Mouse (Mus musculus) gastrocnemius, postnatal 10 days (tissue): ENCODE results near the gene Cd164l2. TPM values are rescaled to one million over a fixed set of nuclear protein-coding genes. Genes with fewer than 3 reads are reported as not detected.

ENCODE experiments used
- DNase-seq: peaks from one replicate; pipeline ENCODE4 v3.0.0; 2021; ENCODE audit warnings: mixed read lengths
- microRNA-seq, 2 experiments: library from miRNA; unstranded; fragments of <30 nt; microRNA quantifications; one replicate each; pipeline ENCODE4 v1.2.0; 2021
- total RNA-seq, 2 experiments: library from RNA; stranded (reverse); gene quantifications; 2 replicates each; pipeline ENCODE4 v1.2.3; 2021

Cd164l2 gene
- total RNA-seq, 2 experiments from 2014 or later: not detected

- no peak for DNase-seq
These were observed 45.3 kb downstream of the Cd164l2 start for GRCm38 (mm10) chr4:133257230-133257629.

DNA sequence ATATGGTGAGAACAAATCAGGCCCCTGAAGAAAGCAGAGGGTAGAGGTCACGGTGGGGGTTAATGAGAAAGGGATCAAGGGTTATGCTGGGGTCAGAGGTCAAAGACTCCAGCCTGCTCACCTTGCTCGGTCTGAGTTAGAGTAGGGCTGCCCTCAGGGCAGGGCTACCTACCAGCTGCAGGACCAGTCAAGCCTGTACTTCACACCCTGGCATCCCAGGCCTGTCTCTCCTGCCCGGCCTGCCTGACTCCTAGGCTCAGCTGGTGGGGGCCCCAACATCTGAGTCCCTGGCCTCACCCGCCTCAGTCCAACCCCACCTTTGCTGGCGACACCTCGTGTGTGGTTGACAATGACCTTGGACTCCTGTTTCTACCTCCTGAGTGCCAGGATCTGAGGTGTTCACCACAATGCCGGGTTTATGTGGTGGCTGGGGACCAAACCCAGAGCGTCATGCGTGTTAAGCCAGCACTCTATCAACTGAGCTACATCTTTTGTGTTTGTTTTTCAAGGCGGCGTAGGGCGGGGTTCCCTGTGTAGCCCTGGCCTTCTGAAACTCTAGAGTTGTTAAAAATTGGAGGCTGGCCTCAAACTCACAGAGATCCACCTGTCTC lies 46.0 kb downstream of the Cd164l2 start:
- no peak for DNase-seq

DNA sequence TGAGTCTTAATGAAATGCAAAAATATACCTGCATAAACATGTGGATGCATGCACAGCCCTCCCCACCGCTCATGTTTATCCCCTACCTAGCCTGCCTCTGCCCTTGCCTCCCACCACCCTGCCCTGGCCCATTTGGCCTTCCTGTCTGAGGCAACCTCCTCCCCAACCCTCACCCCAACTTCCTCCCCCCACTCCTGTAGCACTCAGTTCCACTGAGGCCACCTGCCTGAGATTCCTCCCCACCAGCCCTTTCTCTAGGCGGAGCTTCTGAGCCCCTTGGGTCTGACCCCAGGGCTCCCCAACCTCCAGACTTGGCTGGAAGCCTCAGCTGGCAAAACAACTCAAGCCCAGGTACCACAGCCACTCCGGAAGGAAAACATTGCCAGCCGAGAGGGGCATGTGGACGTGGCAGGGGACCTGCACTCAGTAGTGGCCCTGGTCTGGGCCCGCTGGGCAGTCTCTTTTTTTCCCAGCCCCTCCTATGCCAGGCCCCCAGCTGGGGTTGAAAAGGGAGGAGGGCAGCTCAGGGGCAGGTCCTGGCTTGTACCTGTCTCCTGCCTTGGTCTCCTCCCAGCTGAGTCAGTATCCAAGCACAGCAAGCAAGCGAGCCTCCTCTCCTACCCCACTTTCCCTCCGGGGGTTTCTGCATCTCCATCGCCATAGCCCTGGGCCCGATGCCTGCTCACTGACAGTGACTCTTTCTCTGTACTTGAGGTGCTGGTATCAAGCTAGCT lies 49.9 kb downstream of the Cd164l2 start:
- DNase-seq: no peak

DNA sequence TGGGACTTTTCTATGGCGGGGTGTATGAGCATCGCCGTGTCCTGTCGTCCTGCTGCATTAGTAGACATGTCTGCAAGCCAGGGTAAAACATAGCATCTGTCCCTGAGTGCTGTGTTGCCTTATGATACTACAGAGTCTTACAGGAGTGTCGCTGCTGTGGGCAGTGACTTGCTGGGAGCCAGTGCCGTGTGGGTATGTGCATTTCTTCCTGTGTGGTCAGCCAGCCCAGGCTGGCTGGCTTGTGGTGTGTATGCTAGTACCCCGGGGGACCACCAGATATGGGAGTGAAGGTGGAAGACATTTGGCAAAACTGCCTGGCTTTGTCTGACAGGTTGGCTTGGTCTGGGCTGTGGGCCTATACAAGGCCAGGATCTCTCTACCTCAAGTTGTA lies 50.4 kb downstream of the Cd164l2 start:
- no peak for DNase-seq

DNA sequence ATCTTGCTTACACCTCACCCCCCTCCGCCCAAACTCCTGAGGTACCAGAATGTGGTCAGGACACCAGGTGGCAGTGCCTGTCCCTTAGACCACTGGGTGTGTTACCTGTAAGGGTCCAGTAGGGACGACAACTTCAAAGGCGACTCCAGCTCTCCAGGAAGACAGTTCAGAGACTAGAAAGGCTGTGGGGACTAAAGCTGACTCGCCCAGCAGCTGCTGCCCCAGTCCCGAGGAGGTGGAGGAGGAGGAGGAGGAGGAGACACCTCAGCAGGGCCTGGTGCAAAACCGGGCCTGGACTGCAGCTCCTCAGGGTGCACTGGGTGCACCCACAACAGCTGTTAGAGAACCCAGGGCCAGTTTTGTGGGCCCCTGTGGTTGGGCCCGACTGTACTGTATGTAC lies 51.0 kb downstream of the Cd164l2 start, which contains the start of gene Sytl1:
TSS of gene Sytl1 (minus strand) at position 232 of the 400 bp plus-strand sequence.
- no peak for DNase-seq

DNA sequence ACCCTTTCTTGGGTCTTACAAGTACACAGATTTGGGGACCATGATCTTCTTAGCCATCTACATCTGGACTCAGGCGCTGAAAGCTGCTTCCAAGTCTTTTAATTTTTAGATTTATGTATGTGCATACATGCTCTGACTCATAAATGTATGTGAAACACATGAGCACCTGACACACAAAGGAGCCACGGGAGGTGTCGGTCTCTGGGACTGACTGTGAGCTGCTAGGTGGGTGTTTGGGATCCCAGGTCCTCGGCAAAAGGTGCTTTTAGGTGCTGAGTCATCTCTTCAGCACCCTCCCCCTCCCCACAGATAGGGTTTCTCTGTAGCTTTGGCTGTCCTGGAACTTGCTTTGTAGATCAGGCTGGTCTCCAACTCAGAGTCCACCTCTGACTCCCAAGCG lies 51.8 kb downstream of the Cd164l2 start:
- no peak for DNase-seq

- DNase-seq: no peak
These were observed 52.6 kb downstream of the Cd164l2 start for GRCm38 (mm10) chr4:133264559-133264958.

DNA sequence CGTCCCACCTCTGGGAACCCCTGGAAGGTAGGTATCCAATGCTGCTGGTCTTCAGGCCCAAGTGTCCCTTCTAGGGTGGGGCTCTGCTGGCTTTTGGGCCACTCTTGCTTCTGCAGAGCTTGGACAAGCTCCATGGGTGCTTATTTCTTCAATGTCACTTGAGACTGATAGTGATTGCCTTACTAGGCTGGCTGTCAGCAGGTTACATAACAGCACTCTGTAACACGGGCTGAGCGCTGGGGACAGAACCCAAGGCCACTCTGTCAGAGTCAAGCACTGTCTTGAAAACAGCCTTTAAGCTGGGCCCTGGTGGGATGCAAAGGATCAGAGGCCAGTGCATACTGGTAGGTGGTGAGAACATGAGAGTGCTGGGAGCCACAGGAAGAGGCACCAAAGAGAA lies 53.4 kb downstream of the Cd164l2 start:
- no peak for DNase-seq

DNA sequence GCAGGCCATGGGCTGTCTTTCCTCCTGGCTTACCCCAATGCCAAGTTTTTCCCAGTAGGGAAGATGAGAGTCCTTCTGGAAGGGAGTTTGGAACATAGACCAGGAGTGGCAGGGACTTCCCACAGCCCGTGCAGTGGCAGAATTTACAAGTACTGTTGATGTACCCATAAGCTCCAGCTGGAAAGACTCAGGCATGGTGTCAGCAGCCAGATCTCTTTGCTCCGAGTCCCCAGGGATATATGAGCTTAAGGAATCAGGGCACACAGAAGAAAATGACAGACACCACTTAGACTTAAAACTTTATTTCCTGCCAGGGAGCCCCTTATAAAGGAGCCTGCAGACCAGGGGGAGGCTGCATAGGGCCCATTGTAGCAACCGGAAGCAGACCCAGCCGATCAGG lies 53.8 kb downstream of the Cd164l2 start:
- no peak for DNase-seq

DNA sequence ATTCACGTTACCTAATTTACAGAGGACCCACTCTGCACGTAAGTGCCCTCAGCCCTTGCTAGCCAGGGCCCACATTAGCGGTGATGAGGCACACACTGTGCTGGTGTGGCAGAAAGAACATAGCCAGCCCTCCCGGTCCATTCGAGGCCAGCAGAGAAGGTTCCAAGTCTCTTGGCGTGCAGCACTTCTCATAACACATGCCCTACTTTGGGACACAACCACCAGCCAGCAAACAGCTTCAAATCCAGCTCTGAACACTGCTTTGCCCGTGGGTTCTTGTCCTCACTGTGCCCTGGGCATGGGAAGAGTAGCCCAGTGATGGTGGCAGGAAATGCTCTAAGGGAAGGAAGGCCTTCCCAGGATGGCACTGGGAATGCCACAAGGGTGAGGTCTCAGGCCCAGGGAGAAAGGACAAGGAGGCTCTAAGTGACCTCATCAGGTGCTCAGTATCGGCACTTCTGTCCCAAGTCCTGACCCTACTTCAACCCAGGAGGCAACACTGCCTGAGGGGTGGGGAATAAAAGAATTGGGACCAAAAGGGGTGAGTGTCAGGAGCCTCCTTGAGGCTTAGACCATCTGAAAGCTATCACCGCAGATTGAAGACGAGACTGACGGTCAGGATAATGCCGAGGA lies 54.4 kb downstream of the Cd164l2 start:
- no peak for DNase-seq

- no peak for DNase-seq
These were observed 57.0 kb downstream of the Cd164l2 start for GRCm38 (mm10) chr4:133268931-133269330.

DNA sequence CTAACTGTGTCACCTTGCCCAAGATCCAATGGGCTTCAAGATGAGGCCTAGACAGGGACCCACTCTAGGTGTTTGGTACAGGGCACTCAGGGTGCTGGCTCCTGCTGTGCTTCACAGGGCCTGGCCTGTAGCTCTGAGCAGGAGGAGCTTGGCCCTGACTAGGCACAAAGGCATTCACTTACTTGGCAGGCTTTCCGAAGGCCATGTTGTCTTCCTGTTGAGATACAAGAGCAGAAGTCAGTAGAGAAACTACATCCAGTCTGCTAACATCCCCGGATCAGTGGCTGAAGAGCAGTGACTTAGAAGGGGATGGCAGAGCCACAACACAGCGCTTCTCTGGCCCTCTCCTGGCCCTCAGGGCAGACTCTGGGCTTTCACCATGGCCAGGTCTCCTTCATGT lies 57.7 kb downstream of the Cd164l2 start:
- DNase-seq: no peak

- no peak for DNase-seq
These were observed 59.0 kb downstream of the Cd164l2 start for GRCm38 (mm10) chr4:133270929-133271328.

Small RNA genes within 50 kb of the gene (microRNA-seq; reads per million reads assigned to microRNA genes)
- 1.9 to 2.3 reads per million in 2 experiments for gene Mir7017

Other genes with a start within 250 kb of the Cd164l2 start
- gene Fgr, start 238.0 kb upstream of the Cd164l2 start, total RNA-seq: under 1 TPM; 0.09 to 0.54 TPM
- gene Ahdc1, start 200.9 kb upstream of the Cd164l2 start, total RNA-seq: 10 to 100 TPM; 58.2 to 82.8 TPM
- 10 to 100 TPM; 73.1 to 88.7 TPM for gene Wasf2, start 81.6 kb upstream of the Cd164l2 start, total RNA-seq
- gene Gpr3, start 405 bp downstream of the Cd164l2 start, total RNA-seq: not detected
- gene Map3k6, start 28.7 kb downstream of the Cd164l2 start, total RNA-seq: 1 to 10 TPM; 2.1 to 5.5 TPM
- gene Sytl1, start 51.0 kb downstream of the Cd164l2 start, total RNA-seq: 1 to 10 TPM; 1.1 to 1.4 TPM
- gene Tmem222, start 65.7 kb downstream of the Cd164l2 start, total RNA-seq: 10 to 100 TPM; 23.6 to 25.9 TPM
- gene Wdtc1, start 141.3 kb downstream of the Cd164l2 start, total RNA-seq: 10 to 100 TPM; 48.9 to 49.0 TPM
- 10 to 100 TPM; 17.0 to 22.7 TPM for gene Slc9a1, start 157.6 kb downstream of the Cd164l2 start, total RNA-seq